Mouse (Mus musculus): ENCODE data around the gene Btbd35f11. TPM values are rescaled to one million over a fixed set of nuclear protein-coding genes. Genes with fewer than 3 reads are reported as not detected.

Btbd35f11 gene
- total RNA-seq (2023): not detected

GRCm38 (mm10) chrX:3443590-3443989 is at the start of gene Btbd35f11:
TSS of gene Btbd35f11 (minus strand) at chrX:3443690.

Other genes starting within 250 kb of the Btbd35f11 start
- gene Btbd35f24, start 247.9 kb downstream of the Btbd35f11 start, total RNA-seq (2023): not detected

All from CD8-positive naive resting alpha-beta T cell, adult 57 days (primary cell).